Mouse (Mus musculus) liver, postnatal 0 days (tissue): ENCODE measurements at regions not wholly inside any gene's neighbourhood (a gene's known extent, or its start where the extent isn't known, plus 50 kb on each side); places are given as distances from the start of the nearest gene placed in this dataset.

Source experiments
- ATAC-seq: fragments of 200-750 bp; cut with Nextera tagmentation; 2 replicates; pipeline ENCODE4 v1.8.0; 2017; ENCODE audit warnings: mild to moderate bottlenecking, moderate library complexity
- DNase-seq: peaks from one replicate; pipeline ENCODE4 v3.0.0-alpha.2; 2016
- H3K27ac ChIP-seq: fragments of 300-500 bp; sonication (generic); 2 replicates; pipeline ENCODE4 v1.5.1; 2014; ENCODE audit warnings: antibody characterized with exemption, moderate library complexity, mild to moderate bottlenecking, low read depth
- H3K27me3 ChIP-seq: fragments of 300-500 bp; sonication (generic); 2 replicates; pipeline ENCODE4 v1.6.1; 2014; ENCODE audit warnings: low read length, control low read depth, mixed read lengths; ENCODE audit not compliant: insufficient read depth
- H3K36me3 ChIP-seq: fragments of 300-500 bp; sonication (generic); replicated peaks from 2 replicates; pipeline ENCODE4 v1.6.1; 2014; ENCODE audit warnings: mild to moderate bottlenecking, control low read depth, low read length, moderate library complexity, mixed read lengths; ENCODE audit not compliant: insufficient read depth
- H3K4me1 ChIP-seq: fragments of 300-500 bp; sonication (generic); 2 replicates; pipeline ENCODE4 v1.6.1; 2014; ENCODE audit warnings: antibody characterized with exemption, mild to moderate bottlenecking, control low read depth; ENCODE audit not compliant: insufficient read depth
- H3K4me2 ChIP-seq: fragments of 300-500 bp; sonication (generic); 2 replicates; pipeline ENCODE4 v1.6.1; 2014; ENCODE audit warnings: low read depth, mild to moderate bottlenecking, low read length, moderate library complexity, mixed read lengths
- H3K4me3 ChIP-seq: fragments of 300-500 bp; sonication (generic); 2 replicates; pipeline ENCODE4 v1.5.1; 2014; ENCODE audit warnings: low read depth, low read length
- H3K9ac ChIP-seq: fragments of 300-500 bp; sonication (generic); replicated peaks from 2 replicates; pipeline ENCODE4 v1.6.1; 2014; ENCODE audit warnings: mild to moderate bottlenecking, moderate library complexity
- H3K9me3 ChIP-seq: fragments of 300-500 bp; sonication (generic); 2 replicates; pipeline ENCODE4 v1.6.1; 2016; ENCODE audit warnings: mild to moderate bottlenecking, control low read depth, low read length, mixed read lengths
- CTCF ChIP-seq: sonication (generic); IDR thresholded peaks from 2 replicates; pipeline ENCODE4 v1.5.1; 2016; ENCODE audit warnings: antibody characterized with exemption, low read depth
- EP300 ChIP-seq: IDR thresholded peaks from 2 replicates; pipeline ENCODE4 v1.6.1; 2016; ENCODE audit warnings: antibody characterized with exemption, low read depth, mild to moderate bottlenecking
- WGBS: fragments of 180-500 bp; shearing (Covaris S2); extraction: QIAGEN DNeasy Blood & Tissue Kit; methylation state at CpG from one replicate; pipeline ENCODE4 v1.1.7; 2014; ENCODE audit not compliant: insufficient replicate concordance; 5-methylcytosine and 5-hydroxymethylcytosine counted together

GRCm38 (mm10) chr1:105112762-105113525, 243.6 kb downstream of the Rnf152 start:
- no peaks in the 10 kb centered on the region for H3K36me3 ChIP-seq
- no peak overlapping the region for H3K4me3 ChIP-seq
- TF ChIP-seq EP300 (no peak), CTCF (no peak)
- H3K4me1 ChIP-seq = 0 out of 2 replicates have a peak, but pooled peaks cover 3% of the 10 kb centered on the region
- no peaks in the 10 kb centered on the region for H3K9me3 ChIP-seq
- peak overlapping the region; percentile 60 for H3K27ac ChIP-seq
- ATAC-seq = peak; percentile 72
- DNase-seq = no peak
- no peak overlapping the region for H3K9ac ChIP-seq
- WGBS = 49% methylated on average over 1 of the region's 1 CpGs
- no peak overlapping the region for H3K4me2 ChIP-seq
- no peaks in the 10 kb centered on the region for H3K27me3 ChIP-seq

GRCm38 (mm10) chr1:105111236-105111635, 245.3 kb downstream of the Rnf152 start:
- no peak for DNase-seq
- TF ChIP-seq CTCF = no peak
- no peak for TF ChIP-seq EP300
- Histone ChIP-seq H3K4me2 (no peak overlapping the region), H3K4me1 (0 out of 2 replicates have a peak, but pooled peaks cover 3% of the 10 kb centered on the region), H3K9ac (no peak overlapping the region), H3K27ac (no peak overlapping the region), H3K4me3 (no peak overlapping the region), H3K27me3 (no peaks in the 10 kb centered on the region), H3K36me3 (no peaks in the 10 kb centered on the region), H3K9me3 (no peaks in the 10 kb centered on the region)
- WGBS = 66% methylated on average over 4 of the region's 4 CpGs
- no peak for ATAC-seq

- Histone ChIP-seq H3K9me3 (no peaks in the 10 kb centered on the region), H3K4me1 (0 out of 2 replicates have a peak, but pooled peaks cover 3% of the 10 kb centered on the region), H3K4me2 (no peak overlapping the region), H3K27ac (no peak overlapping the region), H3K27me3 (no peaks in the 10 kb centered on the region), H3K4me3 (no peak overlapping the region), H3K9ac (no peak overlapping the region), H3K36me3 (no peaks in the 10 kb centered on the region)
- no peak for ATAC-seq
- TF ChIP-seq EP300 = no peak
- TF ChIP-seq CTCF = no peak
- DNase-seq = no peak
- 76% methylated on average over 1 of the region's 1 CpGs for WGBS
These were observed 245.8 kb downstream of the Rnf152 start for GRCm38 (mm10) chr1:105110581-105111210.

GRCm38 (mm10) chr1:105107836-105108235, 248.7 kb downstream of the Rnf152 start:
- no peak overlapping the region for H3K4me2 ChIP-seq
- H3K36me3 ChIP-seq = no peaks in the 10 kb centered on the region
- no peak overlapping the region for H3K27ac ChIP-seq
- WGBS = 67% methylated on average over 4 of the region's 4 CpGs
- H3K4me3 ChIP-seq = no peak overlapping the region
- no peaks in the 10 kb centered on the region for H3K9me3 ChIP-seq
- no peak for DNase-seq
- TF ChIP-seq EP300 = no peak
- no peak for ATAC-seq
- H3K9ac ChIP-seq = no peak overlapping the region
- H3K4me1 ChIP-seq = 0 out of 2 replicates have a peak, but pooled peaks cover 3% of the 10 kb centered on the region
- no peaks in the 10 kb centered on the region for H3K27me3 ChIP-seq

GRCm38 (mm10) chr1:105107257-105107656, 249.3 kb downstream of the Rnf152 start:
- no peak for DNase-seq
- no peak overlapping the region for H3K9ac ChIP-seq
- 0 out of 2 replicates have a peak, but pooled peaks cover 3% of the 10 kb centered on the region for H3K4me1 ChIP-seq
- no peaks in the 10 kb centered on the region for H3K27me3 ChIP-seq
- no peak overlapping the region for H3K4me3 ChIP-seq
- no peak overlapping the region for H3K27ac ChIP-seq
- no peaks in the 10 kb centered on the region for H3K36me3 ChIP-seq
- no peak for TF ChIP-seq CTCF
- 79% methylated on average over 1 of the region's 1 CpGs for WGBS
- H3K9me3 ChIP-seq = no peaks in the 10 kb centered on the region
- no peak for ATAC-seq
- H3K4me2 ChIP-seq = no peak overlapping the region

- H3K4me3 ChIP-seq = no peak overlapping the region
- no peaks in the 10 kb centered on the region for H3K36me3 ChIP-seq
- H3K4me2 ChIP-seq = no peak overlapping the region
- TF ChIP-seq CTCF (no peak), EP300 (no peak)
- no peaks in the 10 kb centered on the region for H3K27me3 ChIP-seq
- H3K9me3 ChIP-seq = no peaks in the 10 kb centered on the region
- H3K4me1 ChIP-seq = no peaks in the 10 kb centered on the region
- DNase-seq (no peak), ATAC-seq (no peak)
- H3K9ac ChIP-seq = no peak overlapping the region
- H3K27ac ChIP-seq = no peak overlapping the region
These were observed 251.3 kb downstream of the Rnf152 start for GRCm38 (mm10) chr1:105105211-105105610.
